Mouse (Mus musculus) heart, embryonic 14.5 days (tissue): ENCODE measurements at regions not wholly inside any gene's neighbourhood (a gene's known extent, or its start where the extent isn't known, plus 50 kb on each side); places are given as distances from the start of the nearest gene placed in this dataset.
"Not testable (repeated sequence)": the region's sequence is repeated elsewhere in the genome, so short reads cannot be mapped to it uniquely, and the experiment has no call there.

Experiments used
- ATAC-seq: fragments of 200-750 bp; cut with Nextera tagmentation; 2 replicates; pipeline ENCODE4 v1.8.0; 2017; ENCODE audit warnings: low read depth, moderate TSS enrichment; ENCODE audit not compliant: insufficient number of reproducible peaks, insufficient read depth, low FRiP score
- H3K27ac ChIP-seq, 2 experiments: fragments of 200-500 bp in 1 of 2; fragments of 300-500 bp in 1 of 2; sonication (generic) in 1 of 2; replicated peaks in 1 of 2; 2 replicates each; pipeline ENCODE4 v1.5.1; 2012 to 2014; ENCODE audit warnings: low read depth in 2 of 2, low read length in 2 of 2, control low read depth in 1 of 2, mild to moderate bottlenecking in 1 of 2, mixed read lengths in 1 of 2; ENCODE audit not compliant: control insufficient read depth in 1 of 2, insufficient read depth in 1 of 2
- H3K27me3 ChIP-seq: fragments of 300-500 bp; sonication (generic); 2 replicates; pipeline ENCODE4 v1.6.1; 2014; ENCODE audit warnings: mild to moderate bottlenecking, low read length, control low read depth; ENCODE audit not compliant: control insufficient read depth, insufficient read depth
- H3K36me3 ChIP-seq: fragments of 300-500 bp; sonication (generic); 2 replicates; pipeline ENCODE4 v1.6.1; 2014; ENCODE audit warnings: mild to moderate bottlenecking, control low read depth, low read length, mixed read lengths; ENCODE audit not compliant: control insufficient read depth, insufficient read depth
- H3K4me1 ChIP-seq, 2 experiments: fragments of 200-500 bp in 1 of 2; fragments of 300-500 bp in 1 of 2; sonication (generic) in 1 of 2; 2 replicates each; pipeline ENCODE4 v1.6.1; 2012 to 2014; ENCODE audit warnings: low read length in 2 of 2, control low read depth in 1 of 2, mixed read lengths in 1 of 2; ENCODE audit not compliant: control insufficient read depth in 2 of 2, insufficient read depth in 2 of 2
- H3K4me2 ChIP-seq: fragments of 300-500 bp; sonication (generic); 2 replicates; pipeline ENCODE4 v1.6.1; 2014; ENCODE audit warnings: mild to moderate bottlenecking, low read length
- H3K4me3 ChIP-seq, 2 experiments: fragments of 200-500 bp in 1 of 2; fragments of 300-500 bp in 1 of 2; sonication (generic) in 1 of 2; 2 replicates each; pipeline ENCODE4 v1.5.1; 2012 to 2014; ENCODE audit warnings: low read length in 2 of 2, mild to moderate bottlenecking in 2 of 2, control low read depth in 1 of 2, low read depth in 1 of 2, moderate library complexity in 1 of 2; ENCODE audit not compliant: control insufficient read depth in 1 of 2, insufficient read depth in 1 of 2
- H3K9ac ChIP-seq: fragments of 300-500 bp; sonication (generic); 2 replicates; pipeline ENCODE4 v1.6.1; 2014; ENCODE audit warnings: mild to moderate bottlenecking, low read length
- H3K9me3 ChIP-seq: fragments of 300-500 bp; sonication (generic); 2 replicates; pipeline ENCODE4 v1.6.1; 2016; ENCODE audit warnings: low read length, control low read depth; ENCODE audit not compliant: control insufficient read depth
- WGBS: fragments of 180-500 bp; shearing (Covaris S2); extraction: QIAGEN DNeasy Blood & Tissue Kit; methylation state at CpG from one replicate; pipeline ENCODE4 v1.1.7; 2014; 5-methylcytosine and 5-hydroxymethylcytosine counted together

DNA sequence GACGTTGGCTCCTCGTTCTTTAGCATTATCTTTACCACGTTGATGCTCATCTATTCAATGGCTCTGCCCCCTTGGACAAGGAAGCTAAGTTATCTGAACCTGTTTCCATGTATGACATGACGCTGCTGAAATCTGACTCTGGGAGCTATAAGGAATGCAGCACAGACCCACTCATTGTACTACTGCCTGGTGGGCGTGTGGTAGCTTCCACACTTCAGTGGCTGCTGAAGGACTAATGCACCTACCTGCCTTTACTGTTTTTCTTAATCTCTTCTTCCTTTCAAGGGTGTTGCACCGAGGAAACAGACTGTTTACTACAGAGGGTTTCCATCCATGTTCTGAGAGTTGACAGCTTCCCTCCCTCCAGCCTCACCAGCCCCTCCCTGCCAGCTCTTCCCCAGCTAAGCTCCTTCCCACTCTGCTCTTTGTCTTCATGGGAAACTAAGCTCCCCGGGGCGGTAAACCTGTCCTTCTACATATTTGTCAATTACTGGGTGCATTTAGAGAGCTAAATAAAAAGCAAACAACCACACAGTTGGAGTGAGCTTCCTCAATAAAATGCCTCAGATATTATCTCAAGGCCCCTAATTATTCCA is 59.3 kb upstream of the Cdk6 start:
- not testable (repeated sequence) for H3K4me3 ChIP-seq, H3K9ac ChIP-seq, H3K9me3 ChIP-seq, H3K27ac ChIP-seq, H3K4me1 ChIP-seq, H3K4me2 ChIP-seq, ATAC-seq, H3K36me3 ChIP-seq, H3K27me3 ChIP-seq
- 55% methylated on average over 8 of the region's 8 CpGs for WGBS

DNA sequence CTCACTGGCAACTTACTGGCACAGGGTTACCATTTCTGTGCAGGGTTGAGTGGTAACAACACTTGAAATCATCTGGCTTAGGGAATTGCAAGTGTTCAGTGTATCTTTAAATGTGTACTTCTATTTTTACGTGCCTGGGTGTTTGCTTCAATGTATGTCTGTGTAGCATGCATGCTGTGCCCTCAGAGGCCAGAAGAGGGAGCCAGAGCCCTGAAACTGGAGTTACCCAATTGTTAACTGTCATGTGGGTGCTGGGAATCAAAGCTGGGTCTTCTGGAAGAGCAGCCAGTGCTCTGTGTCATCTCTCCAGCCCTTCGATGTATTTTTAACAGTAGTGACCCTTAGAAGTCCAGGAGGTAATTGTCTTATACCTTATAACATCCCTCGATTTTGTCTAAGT is 58.2 kb upstream of the Cdk6 start:
- Histone ChIP-seq H3K9me3 (peaks cover 4% of the 10 kb centered on the region; the same call in 1 of the 2 replicates), H3K4me1 (no peaks in the 10 kb centered on the region), H3K4me3 (no peak overlapping the region), H3K4me2 (no peak overlapping the region), H3K27ac (no peak overlapping the region), H3K27me3 (no peaks in the 10 kb centered on the region), H3K9ac (no peak overlapping the region), H3K36me3 (no peaks in the 10 kb centered on the region)
- 83% methylated on average over 3 of the region's 3 CpGs for WGBS
- ATAC-seq: no peak

DNA sequence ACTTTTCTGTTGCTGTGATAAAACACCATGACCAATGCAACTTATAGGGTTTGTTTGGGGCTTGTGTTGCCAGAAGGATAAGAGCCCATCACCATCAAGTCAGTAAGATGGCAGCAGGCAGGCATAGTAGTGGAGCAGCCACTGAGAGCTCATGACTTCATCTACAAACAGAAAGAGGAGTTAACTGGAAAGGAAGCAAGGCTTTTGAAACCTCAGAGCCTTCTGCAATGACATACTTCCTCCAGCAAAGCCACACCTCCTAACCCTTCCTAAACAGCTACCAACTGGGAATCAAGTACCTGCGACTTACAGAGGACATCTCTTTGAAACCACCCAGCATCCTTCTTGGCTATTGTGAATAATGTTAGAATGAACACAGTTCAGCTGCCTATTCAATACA is 57.0 kb upstream of the Cdk6 start:
- not testable (repeated sequence) for H3K9ac ChIP-seq, H3K36me3 ChIP-seq, H3K4me2 ChIP-seq, H3K27ac ChIP-seq, ATAC-seq, H3K9me3 ChIP-seq, H3K4me3 ChIP-seq, H3K27me3 ChIP-seq, H3K4me1 ChIP-seq
- WGBS: 90% methylated on average over 1 of the region's 1 CpGs

DNA sequence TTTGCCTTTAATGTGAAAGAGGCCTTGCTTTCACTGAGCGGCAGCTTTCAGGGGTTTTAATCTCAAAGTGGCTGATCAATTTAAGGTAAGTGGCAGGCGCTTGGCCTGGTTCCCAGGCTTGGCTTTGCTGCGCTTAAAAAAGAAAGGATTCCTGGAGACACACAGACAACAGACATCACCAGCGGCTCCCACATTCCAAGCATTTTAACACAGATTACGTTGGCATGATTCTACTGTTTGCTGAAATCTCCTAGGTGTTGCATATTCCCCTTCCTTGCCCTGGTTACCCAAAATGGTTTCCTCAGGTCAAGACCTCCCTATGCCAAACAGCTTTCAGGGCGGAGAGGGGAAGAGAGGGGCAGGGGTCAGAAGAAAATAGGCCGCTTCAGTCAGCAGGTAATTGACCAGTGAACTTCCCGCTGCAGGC is 51.3 kb upstream of the Cdk6 start:
- not testable (repeated sequence) for H3K36me3 ChIP-seq, H3K27me3 ChIP-seq, H3K4me3 ChIP-seq, H3K9me3 ChIP-seq, H3K4me1 ChIP-seq
- Histone ChIP-seq H3K4me2 (peak overlapping the region; percentile 37), H3K27ac (peak overlapping the region; percentile 37 to 50; a peak in 3 of 4 replicates), H3K9ac (peak overlapping the region; percentile 11; the same call in 1 of the 2 replicates)
- WGBS: 6% methylated on average over 8 of the region's 8 CpGs
- ATAC-seq: 0 out of 2 replicates have a peak, but pooled peaks have one; percentile 59
